Comparison of ENCODE assay signal across 8 mouse cellular contexts in genomic region chr2:93332277-93332676, GRCm38 (mm10). TPM values are rescaled to one million over a fixed set of nuclear protein-coding genes. Genes with fewer than 3 reads are reported as not detected.
DNase-seq lines count a peak whose midpoint lies in the region; ATAC-seq and TF ChIP-seq lines count a peak whose summit lies in the region.

No protein-coding gene starts in this region.

- intact Hi-C loops in left cerebral cortex, postnatal 25 days (cut with DNase I), result loop anchor here (2.0 to 5.0 kb wide), 2 partner anchors 85 to 105 kb away; no protein-coding TSS in a partner anchor

- peak; percentile 29 for DNase-seq in urinary bladder, postnatal 14 days (ENCODE audit: low spot score)
- DNase-seq in urinary bladder, postnatal 36 days (ENCODE audit: low spot score in 2 of 2), result no peak
- no peak for DNase-seq in lung, embryonic 14.5 days
- no peak for DNase-seq in spleen, adult 12 weeks (ENCODE audit: low spot score)
- no peak for DNase-seq in right cerebral cortex, postnatal 4 days
- no peak for DNase-seq in left cerebral cortex, postnatal 25 days (ENCODE audit: low spot score in 2 of 2)
- DNase-seq in cerebellum, adult 9-11 months, result no peak

- no peaks in the 10 kb centered on the region for H3K9me3 ChIP-seq in intestine, embryonic 15.5 days
- no peaks in the 10 kb centered on the region for H3K9me3 ChIP-seq in lung, embryonic 14.5 days (ENCODE audit: low read depth, low read length)

- H3K27ac ChIP-seq in intestine, embryonic 15.5 days, result no peak overlapping the region
- H3K27ac ChIP-seq in lung, embryonic 14.5 days (ENCODE audit: low read depth), result no peak overlapping the region

- 59% methylated on average over 4 of the region's 4 CpGs for WGBS in intestine, embryonic 15.5 days
- WGBS in lung, embryonic 14.5 days, result 74% methylated on average over 4 of the region's 4 CpGs

- peak overlapping the region; percentile 98 for H3K4me2 ChIP-seq in intestine, embryonic 15.5 days (replicated peaks)
- H3K4me2 ChIP-seq in lung, embryonic 14.5 days, result peak overlapping the region; percentile 98

- ATAC-seq in intestine, embryonic 15.5 days, result no peak
- ATAC-seq in lung, embryonic 14.5 days (ENCODE audit: insufficient read depth), result no peak

- no peak overlapping the region for H3K9ac ChIP-seq in intestine, embryonic 15.5 days
- H3K9ac ChIP-seq in lung, embryonic 14.5 days, result no peak overlapping the region

- H3K27me3 ChIP-seq in intestine, embryonic 15.5 days (replicated peaks), result no peaks in the 10 kb centered on the region
- H3K27me3 ChIP-seq in lung, embryonic 14.5 days (ENCODE audit: insufficient read depth, low read length), result no peaks in the 10 kb centered on the region

- peaks cover 36% of the 10 kb centered on the region; the same call in 1 of the 2 replicates for H3K4me1 ChIP-seq in intestine, embryonic 15.5 days (replicated peaks)
- peaks cover 14% of the 10 kb centered on the region for H3K4me1 ChIP-seq in lung, embryonic 14.5 days (ENCODE audit: insufficient read depth)

- no peak for TF ChIP-seq CTCF in lung, embryonic 14.5 days (IDR thresholded peaks at IDR 0.05; ENCODE audit: low read depth)

- H3K4me3 ChIP-seq in intestine, embryonic 15.5 days (replicated peaks), result peak overlapping the region; percentile 74
- H3K4me3 ChIP-seq in lung, embryonic 14.5 days (ENCODE audit: low read depth, low read length), result peak overlapping the region; percentile 64

- no peaks in the 10 kb centered on the region for H3K36me3 ChIP-seq in intestine, embryonic 15.5 days
- H3K36me3 ChIP-seq in lung, embryonic 14.5 days (ENCODE audit: insufficient read depth), result no peaks in the 10 kb centered on the region

RNA-seq across cellular contexts. Expression of gene Tspan18, which starts 2.0 kb away (rescaled TPM):
- 21.4 and 23.0 TPM in 2 replicates for polyA plus RNA-seq in intestine, embryonic 15.5 days (2015; fragmentation: Nextera tagmentation; extraction: Ambion mirVana)
- polyA plus RNA-seq in lung, embryonic 14.5 days (2014; fragmentation: Nextera tagmentation; extraction: Ambion mirVana), result 36.8 and 39.9 TPM in 2 replicates
- 1 to 10 TPM; 1.9 to 2.2 TPM for total RNA-seq in left cerebral cortex, postnatal 25 days (2021)
